30 mouse cellular contexts compared by ENCODE assay signal in genomic region chr4:7206987-7207386, GRCm38 (mm10).
DNase-seq lines count a peak whose midpoint lies in the region; ATAC-seq and TF ChIP-seq lines count a peak whose summit lies in the region.
"Had no signal": no experiment of that assay in that cellular context is flagged by ENCODE, and none has a peak within 500 bp of the region (broad histone marks: within the 10 kb centered on the region; RNA-seq: fewer than 3 reads in every experiment).

No protein-coding gene starts in this region.

- no peak for TF ChIP-seq POLR2A in MEL (IDR thresholded peaks at IDR 0.05; ENCODE audit: control insufficient read depth in 1 of 2, insufficient read depth in 1 of 2, low read depth in 1 of 2, low read length in 2 of 2, poor library complexity in 1 of 2)

- TF ChIP-seq RAD21 in MEL (IDR thresholded peaks at IDR 0.05; ENCODE audit: low read depth, low read length): no peak

- H3K9ac ChIP-seq in MEL (ENCODE audit: control insufficient read depth, low read depth, low read length, poor library complexity, severe bottlenecking): no peak overlapping the region
- H3K9ac ChIP-seq in forebrain, embryonic 14.5 days (ENCODE audit: low read length): no peak overlapping the region
- H3K9ac ChIP-seq: forebrain, embryonic 12.5 days; heart, embryonic 12.5 days; hindbrain, embryonic 14.5 days; liver, embryonic 14.5 days; neural tube, embryonic 13.5 days had no signal

- no peaks in the 10 kb centered on the region for H3K9me3 ChIP-seq in MEL (replicated peaks; ENCODE audit: insufficient read depth, low read length)
- H3K9me3 ChIP-seq in forebrain, embryonic 14.5 days (replicated peaks; ENCODE audit: control insufficient read depth, low read length): no peaks in the 10 kb centered on the region
- H3K9me3 ChIP-seq: forebrain, embryonic 12.5 days; heart, embryonic 12.5 days; neural tube, embryonic 13.5 days had no signal

- peak; percentile 82 to 86 for ATAC-seq in hematopoietic stem cell, adult 5-6 weeks (replicated peaks in 1 of 2; ENCODE audit: insufficient read depth in 1 of 2, low FRiP score in 2 of 2, low TSS enrichment in 1 of 2, low read depth in 1 of 2, poor library complexity in 2 of 2, severe bottlenecking in 2 of 2)
- ATAC-seq in megakaryocyte-erythroid progenitor cell, adult 5-6 weeks (replicated peaks; ENCODE audit: low FRiP score, low TSS enrichment, poor library complexity, severe bottlenecking): 0 out of 2 replicates have a peak, but pooled peaks have one; percentile 41
- ATAC-seq in forebrain, embryonic 14.5 days: no peak
- ATAC-seq: midbrain, embryonic 16.5 days had no signal

- H3K27me3 ChIP-seq in MEL (ENCODE audit: control insufficient read depth in 1 of 2, insufficient read depth in 2 of 2, low read length in 2 of 2): no peaks in the 10 kb centered on the region
- no peaks in the 10 kb centered on the region for H3K27me3 ChIP-seq in forebrain, embryonic 14.5 days (replicated peaks; ENCODE audit: control insufficient read depth, insufficient read depth, low read length)
- H3K27me3 ChIP-seq: forebrain, embryonic 12.5 days; heart, embryonic 12.5 days; neural tube, embryonic 13.5 days had no signal

- no peak overlapping the region for H3K27ac ChIP-seq in MEL (ENCODE audit: control insufficient read depth, low read depth, low read length)
- no peak overlapping the region for H3K27ac ChIP-seq in forebrain, embryonic 14.5 days (ENCODE audit: low read depth, low read length)
- H3K27ac ChIP-seq: forebrain, embryonic 12.5 days; heart, adult 2 months; hindbrain, embryonic 14.5 days; kidney, postnatal 0 days; liver, embryonic 14.5 days; macrophage; neural tube, embryonic 13.5 days had no signal

- no peak overlapping the region for H3K4me2 ChIP-seq in forebrain, embryonic 14.5 days (ENCODE audit: low read length)
- H3K4me2 ChIP-seq: forebrain, embryonic 12.5 days; heart, embryonic 12.5 days; hindbrain, embryonic 14.5 days; midbrain, embryonic 11.5 days; neural tube, embryonic 13.5 days had no signal

- DNase-seq in CD4-positive helper T cell, adult 2 months (ENCODE audit: low read depth, low spot score): peak; percentile 10
- peak; percentile 28 for DNase-seq in MEL (ENCODE audit: low read depth, low spot score)
- DNase-seq in cerebellum, postnatal 4 days (ENCODE audit: low spot score in 2 of 2): no peak
- no peak for DNase-seq in neural tube, embryonic 10.5 days (ENCODE audit: extremely low spot score, low spot score)
- no peak for DNase-seq in kidney, adult 8-10 months
- DNase-seq in forebrain, embryonic 14.5 days (ENCODE audit: low spot score): no peak
- DNase-seq: adrenal gland, adult 2 months; cerebellum, adult 8-10 months; cerebellum, postnatal 36 days; gastrocnemius, postnatal 36 days; heart, adult 2 months; heart, postnatal 4 days; kidney, adult 2 months; kidney, postnatal 4 days; liver; lung, adult 2 months; lung, postnatal 10 days; thymus, postnatal 25 days had no signal

- TF ChIP-seq CTCF in MEL (IDR thresholded peaks at IDR 0.05 in 2 of 3, conservative IDR thresholded peaks at IDR 0.05 in 1 of 3; ENCODE audit: control insufficient read depth in 1 of 3, insufficient read depth in 1 of 3, low read depth in 2 of 3, low read length in 3 of 3, poor library complexity in 1 of 3, severe bottlenecking in 1 of 3): no peak

- no peaks in the 10 kb centered on the region; a peak in 1 of 4 replicates for H3K4me1 ChIP-seq in MEL (ENCODE audit: control insufficient read depth in 1 of 2, insufficient read depth in 2 of 2, low read length in 2 of 2)
- no peaks in the 10 kb centered on the region for H3K4me1 ChIP-seq in forebrain, embryonic 14.5 days (ENCODE audit: control insufficient read depth, insufficient read depth, low read length)
- H3K4me1 ChIP-seq: forebrain, embryonic 12.5 days; heart, embryonic 12.5 days; neural tube, embryonic 13.5 days had no signal

- no peaks in the 10 kb centered on the region for H3K79me2 ChIP-seq in MEL (ENCODE audit: control insufficient read depth, insufficient read depth, low read length, poor library complexity)

- peak; percentile 60 to 67 for TF ChIP-seq EP300 in MEL (IDR thresholded peaks at IDR 0.05; ENCODE audit: low read depth in 1 of 2, low read length in 2 of 2)

- H3K4me3 ChIP-seq in MEL (ENCODE audit: control insufficient read depth in 1 of 2, insufficient read depth in 1 of 2, low read depth in 2 of 2, low read length in 2 of 2): no peak overlapping the region
- H3K4me3 ChIP-seq in forebrain, embryonic 14.5 days (ENCODE audit: low read depth, low read length): no peak overlapping the region
- H3K4me3 ChIP-seq: erythroblast, embryonic 14.5 days; forebrain, embryonic 12.5 days; heart, adult 2 months; heart, embryonic 12.5 days; neural tube, embryonic 13.5 days had no signal

- H3K36me3 ChIP-seq in MEL (ENCODE audit: control insufficient read depth in 1 of 2, insufficient read depth in 2 of 2, low read length in 2 of 2): peaks cover 0 to 3% of the 10 kb centered on the region in 2 experiments; a peak in 1 of 4 replicates
- H3K36me3 ChIP-seq in forebrain, embryonic 14.5 days (ENCODE audit: control insufficient read depth, insufficient read depth, low read length): no peaks in the 10 kb centered on the region
- H3K36me3 ChIP-seq: forebrain, embryonic 12.5 days; heart, embryonic 12.5 days; neural tube, embryonic 13.5 days had no signal

- WGBS in forebrain, embryonic 14.5 days: 98% methylated on average over 1 of the region's 1 CpGs

TF ChIP-seq in MEL, 35 proteins besides CTCF, POLR2A, EP300 and RAD21:
- TF ChIP-seq E2F4 (IDR thresholded peaks at IDR 0.05; ENCODE audit: borderline replicate concordance, low read depth, low read length): no peak
- peak; percentile 53; the same call in 1 of the 2 replicates for TF ChIP-seq RCOR1 (IDR thresholded peaks at IDR 0.05; ENCODE audit: low read depth, low read length)
- TF ChIP-seq GATA1 (IDR thresholded peaks at IDR 0.05; ENCODE audit: low read depth, low read length): peak; percentile 56

Comparison
In these comparisons a context has a peak if more than half of its experiments do, and no peak if none do; other contexts are left out.
1. DNase-seq: peak in CD4-positive helper T cell, adult 2 months (single experiment) and MEL (single experiment); none in cerebellum, postnatal 4 days (0 of 2), neural tube, embryonic 10.5 days (single experiment), kidney, adult 8-10 months (0 of 2) and forebrain, embryonic 14.5 days (single experiment).